Mouse (Mus musculus) embryo, embryonic 9.5 days (tissue): Measurements from ENCODE around the gene Tox3.

Experiments
- DNase-seq: peaks from one replicate; pipeline ENCODE4 v3.0.0-alpha.2; 2017; ENCODE audit errors: extremely low spot score

The Tox3 gene

DNA sequence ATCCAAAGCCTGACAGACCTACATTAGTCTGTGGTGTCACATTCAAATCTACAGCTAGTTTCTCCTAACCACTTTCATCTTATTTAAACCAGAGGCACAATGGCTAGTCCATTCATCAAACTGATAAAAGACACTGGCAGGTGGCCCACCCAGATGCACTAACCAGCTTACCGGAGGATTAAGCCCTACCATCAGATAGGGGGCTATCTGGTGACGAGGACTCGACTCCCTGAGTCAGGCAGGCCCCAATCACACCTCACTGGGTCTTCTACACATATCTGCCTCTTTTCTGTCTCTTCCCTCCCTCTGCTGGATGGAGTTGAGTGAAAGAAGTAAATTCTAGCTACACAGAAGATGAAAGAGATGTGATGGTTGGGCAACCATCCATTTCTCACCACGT is 24.3 kb downstream of the Tox3 start:
- DNase-seq = no peak

DNA sequence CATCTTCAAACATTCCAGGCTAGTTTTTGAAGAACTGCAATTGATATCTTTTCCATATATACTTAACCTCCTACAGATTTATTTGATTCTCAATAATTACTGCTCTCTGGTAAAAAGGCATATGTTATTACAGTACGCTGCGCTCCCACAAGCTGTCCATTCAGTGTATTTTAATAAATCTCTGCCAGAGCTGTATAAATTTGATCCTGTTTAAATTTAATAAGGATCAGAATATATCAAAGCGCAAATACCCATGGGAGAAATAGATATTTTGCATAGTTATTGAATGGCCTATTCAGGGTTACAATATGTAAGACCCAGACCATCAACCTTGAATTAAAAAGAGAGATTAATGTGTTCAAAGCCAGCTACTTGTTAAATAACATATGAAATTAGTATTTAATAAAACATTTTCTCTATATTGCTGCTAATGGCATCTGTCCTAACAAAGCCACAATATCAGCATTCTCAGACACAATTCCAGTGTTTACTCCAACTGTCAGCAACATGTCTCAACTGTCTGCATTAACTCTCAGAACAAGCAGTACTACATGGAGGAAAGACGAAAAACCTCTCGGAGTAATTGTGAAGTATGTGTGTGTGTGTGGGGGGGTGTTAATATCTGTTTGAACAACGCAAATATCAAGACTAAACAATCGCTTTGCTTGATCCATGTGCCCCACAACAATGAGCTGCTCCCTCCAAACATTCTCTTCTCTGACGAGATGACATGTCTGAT is 25.3 kb downstream of the Tox3 start:
- DNase-seq = no peak

DNA sequence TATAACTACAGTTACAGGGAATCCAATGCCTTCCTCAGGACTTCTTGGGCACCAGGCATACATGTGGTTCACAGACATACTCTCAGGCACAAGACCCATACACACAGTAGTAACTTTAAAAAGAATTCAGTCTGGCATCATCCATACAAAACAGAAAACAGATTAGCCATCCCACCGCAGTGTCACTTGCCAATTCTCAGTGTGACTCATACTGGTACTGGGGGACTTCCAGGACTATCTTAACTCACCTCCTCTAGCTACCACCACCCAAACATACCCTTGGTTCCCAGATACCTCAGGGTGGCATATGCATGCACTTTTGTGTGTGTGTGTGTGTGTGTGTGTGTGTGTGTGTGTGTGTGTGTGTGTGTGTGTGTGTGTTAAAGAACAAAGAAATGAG is 26.9 kb downstream of the Tox3 start:
- no peak for DNase-seq

DNA sequence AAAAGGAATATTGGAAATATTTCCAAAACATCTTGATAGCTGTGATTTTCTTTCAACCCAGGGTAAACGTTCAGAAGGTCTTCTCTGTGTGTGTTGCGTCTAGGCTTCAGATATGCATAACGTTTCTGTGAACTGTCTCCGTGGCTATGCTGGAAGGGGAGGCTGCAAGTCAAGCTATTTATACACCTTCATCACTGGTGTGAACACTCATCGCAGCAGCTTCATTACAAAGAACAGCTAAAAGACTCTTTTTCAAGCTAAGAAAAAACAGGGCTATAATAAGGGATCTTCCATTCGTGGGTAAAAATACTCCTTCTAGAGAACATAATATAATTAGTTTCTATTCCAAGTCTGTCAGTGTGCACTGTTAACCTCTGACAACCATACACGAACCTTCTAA is 33.8 kb downstream of the Tox3 start:
- no peak for DNase-seq

DNA sequence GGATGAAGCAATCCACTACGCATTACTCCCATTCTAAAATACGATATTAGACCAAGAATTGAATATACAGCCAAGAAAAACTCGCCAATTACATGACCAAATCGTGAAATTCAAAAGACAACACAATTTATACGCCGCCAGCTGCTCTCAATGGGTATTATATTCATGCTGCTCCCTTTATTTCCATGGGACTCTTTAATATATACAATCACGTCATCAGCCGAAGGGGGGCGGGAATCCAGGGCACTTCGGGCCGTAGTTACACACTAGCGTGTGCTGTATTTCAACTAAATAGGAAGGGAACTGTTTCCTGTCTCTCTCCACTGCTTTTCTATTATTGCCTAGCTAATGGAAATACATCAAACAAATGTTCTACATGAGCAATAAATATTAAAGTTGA is 45.2 kb downstream of the Tox3 start:
- DNase-seq = no peak

DNA sequence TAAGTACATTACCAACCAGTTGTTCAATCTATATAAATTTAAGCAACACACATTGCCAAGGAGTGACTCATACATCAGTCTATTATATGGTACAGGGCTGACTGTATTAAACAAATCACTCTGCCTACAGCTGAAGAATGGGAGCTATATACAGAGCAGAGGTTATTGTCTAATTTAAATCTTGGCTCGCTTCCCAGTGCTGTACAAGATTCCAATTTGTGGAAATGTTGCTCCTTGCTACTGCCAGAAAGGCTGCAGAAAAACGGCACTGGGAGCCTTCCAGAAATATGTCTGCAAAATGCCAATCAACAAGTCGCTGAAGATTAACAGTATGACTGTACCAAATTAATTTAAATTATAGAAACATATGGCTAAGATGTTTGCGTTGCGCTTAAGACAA is 45.9 kb downstream of the Tox3 start:
- no peak for DNase-seq

DNA sequence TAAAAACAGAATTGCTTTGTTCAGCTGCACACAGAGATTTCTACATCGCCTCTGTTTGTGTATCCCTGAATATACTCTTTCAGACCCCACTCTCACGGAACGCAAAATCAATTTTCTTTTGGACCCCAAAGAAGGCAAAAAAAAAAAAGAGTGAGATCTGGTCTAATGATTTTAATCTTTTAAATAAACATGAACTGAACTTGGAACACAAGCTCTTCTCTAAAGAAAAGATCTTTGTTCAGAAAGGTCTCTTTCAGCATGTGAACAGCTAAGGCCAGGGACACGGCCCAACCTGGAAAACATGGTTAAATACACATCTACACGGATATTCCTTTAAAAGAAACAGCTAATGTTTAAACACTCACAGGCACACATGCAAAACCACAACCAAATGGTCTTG is 46.6 kb downstream of the Tox3 start:
- DNase-seq = no peak

DNA sequence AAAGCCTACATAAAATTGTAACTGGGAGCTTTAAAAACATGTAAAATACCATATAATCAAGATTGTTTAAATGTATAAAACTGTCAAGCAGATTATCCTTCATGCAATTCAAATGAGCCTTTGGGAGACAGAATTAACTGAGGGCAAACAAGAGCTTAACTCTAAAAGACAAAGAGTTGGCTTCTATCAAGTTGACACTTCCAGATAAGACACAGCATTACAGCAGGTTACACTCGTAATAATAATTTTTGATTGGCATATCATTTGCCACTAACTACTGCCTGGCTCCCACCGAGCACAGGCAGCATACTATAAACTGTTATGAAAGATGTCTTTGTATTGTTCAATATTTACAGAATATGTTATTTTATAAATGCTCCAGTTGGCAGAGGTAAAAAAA is 47.2 kb downstream of the Tox3 start:
- DNase-seq = no peak

DNA sequence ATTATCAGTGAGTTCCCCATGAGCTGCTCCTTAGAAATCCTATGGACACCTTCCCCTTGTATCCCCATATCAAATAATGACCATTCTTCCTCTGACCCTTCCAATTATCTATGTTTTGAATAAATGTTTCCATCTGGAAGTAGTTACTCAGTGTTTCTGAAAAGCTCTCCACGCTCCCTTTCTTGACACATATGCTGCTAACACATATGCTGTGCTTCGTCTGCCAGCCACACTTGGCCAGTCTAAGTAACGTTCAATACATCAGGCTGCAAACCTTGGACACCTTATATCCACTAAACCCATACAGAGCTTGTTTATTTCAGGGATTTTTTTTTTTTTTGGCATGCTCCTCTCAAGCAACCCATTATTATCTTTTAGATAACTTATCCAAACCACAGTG is 54.1 kb downstream of the Tox3 start:
- DNase-seq = no peak

DNA sequence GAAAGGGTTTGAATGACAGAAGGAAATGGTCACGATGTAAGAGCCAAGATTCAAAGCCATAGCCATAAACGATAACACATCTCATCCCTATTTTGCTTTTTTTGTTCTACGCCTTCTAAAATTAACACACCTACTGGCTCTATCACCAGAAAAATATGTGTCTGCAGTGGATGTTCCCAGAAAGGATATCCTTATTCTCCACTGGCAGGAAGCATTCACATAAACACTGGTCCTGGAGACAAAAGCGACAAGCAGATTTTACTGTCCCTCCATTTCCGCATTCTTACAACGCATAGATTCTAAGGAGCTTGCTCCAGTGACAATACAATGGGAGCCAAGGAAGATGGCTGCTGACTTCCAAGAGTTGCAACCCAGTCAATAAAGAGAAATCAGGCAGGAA is 57.3 kb downstream of the Tox3 start:
- DNase-seq = no peak

DNA sequence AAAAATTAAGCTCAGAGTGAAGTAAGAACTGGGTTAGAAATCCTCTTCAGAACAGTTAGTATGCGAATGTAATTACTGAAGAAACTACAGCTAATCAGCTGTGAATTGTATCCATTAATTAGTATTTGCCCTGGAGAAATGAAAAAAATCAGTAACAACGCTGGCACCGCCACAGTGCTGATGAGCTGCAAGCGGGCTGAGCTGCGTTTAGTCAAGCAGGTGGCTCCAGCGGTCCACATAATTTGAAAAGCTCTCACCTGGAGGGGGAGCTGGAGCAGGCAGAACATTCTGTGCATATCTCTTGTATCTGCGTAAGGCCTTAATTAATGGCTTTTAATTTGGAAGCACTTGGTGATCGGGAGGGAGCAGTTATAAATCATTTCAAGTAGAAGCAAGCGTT is 71.4 kb downstream of the Tox3 start:
- DNase-seq = no peak

DNA sequence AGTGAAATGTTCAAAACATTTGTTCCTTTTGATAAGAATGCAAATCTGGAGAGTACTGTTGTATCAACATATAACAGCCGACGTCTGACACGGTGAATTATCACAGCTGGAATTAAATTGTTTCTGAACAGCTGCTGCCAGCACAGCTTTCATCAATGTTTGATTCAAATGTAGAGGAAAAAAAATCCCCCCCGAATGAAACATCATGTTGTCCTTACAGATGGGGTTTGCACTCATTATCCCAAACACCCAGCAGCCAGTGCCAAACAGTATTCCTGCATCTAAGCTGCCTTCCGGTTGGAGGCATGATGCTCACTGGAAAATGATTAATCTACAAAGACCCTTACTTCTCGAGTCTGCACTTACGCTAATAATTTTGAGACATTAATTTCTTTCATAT is 75.0 kb downstream of the Tox3 start:
- DNase-seq = no peak

DNA sequence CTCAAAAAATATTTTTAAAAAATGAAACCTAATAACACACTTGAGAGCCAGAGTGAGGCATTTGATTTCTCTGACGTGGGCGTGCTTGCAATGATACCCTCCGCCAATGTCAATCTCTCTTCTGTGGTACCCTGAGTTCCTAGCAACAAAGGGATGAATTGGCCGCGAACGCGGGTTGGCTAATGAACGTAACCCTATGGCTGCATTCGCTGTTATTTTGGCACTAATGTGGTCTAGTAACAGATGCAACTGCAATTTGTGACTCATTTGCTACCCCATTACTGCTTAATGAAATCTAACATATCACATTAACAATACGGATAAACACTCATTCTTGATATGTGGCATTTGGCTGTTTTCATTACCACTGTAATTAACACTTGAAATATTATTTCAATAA is 76.2 kb downstream of the Tox3 start:
- DNase-seq = no peak

DNA sequence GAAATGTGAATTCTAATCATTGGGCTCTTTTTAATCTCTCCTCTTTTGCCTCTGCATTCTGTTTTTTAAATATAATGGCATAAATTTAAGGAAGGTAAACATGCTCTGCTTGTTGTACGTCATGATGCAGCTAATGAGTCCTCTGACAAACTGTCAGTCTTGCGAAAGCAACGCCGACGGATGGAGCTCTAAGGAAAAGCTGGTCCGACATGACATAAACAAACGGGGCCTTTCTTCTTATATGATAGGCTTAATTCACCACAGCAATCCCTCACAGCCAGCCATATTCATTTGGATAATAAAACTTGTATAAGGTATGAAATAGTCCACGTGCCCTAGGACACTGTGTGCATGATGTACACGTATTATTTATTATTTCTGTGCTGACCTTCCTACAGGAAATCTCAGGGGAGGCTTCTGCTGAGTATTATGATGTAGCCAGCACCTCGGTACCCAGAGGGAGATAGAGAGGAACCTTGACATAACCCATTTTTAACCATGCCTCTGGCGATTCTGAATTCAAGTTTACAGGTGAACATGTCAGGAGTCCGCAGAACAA is 80.4 kb downstream of the Tox3 start:
- DNase-seq = no peak

DNA sequence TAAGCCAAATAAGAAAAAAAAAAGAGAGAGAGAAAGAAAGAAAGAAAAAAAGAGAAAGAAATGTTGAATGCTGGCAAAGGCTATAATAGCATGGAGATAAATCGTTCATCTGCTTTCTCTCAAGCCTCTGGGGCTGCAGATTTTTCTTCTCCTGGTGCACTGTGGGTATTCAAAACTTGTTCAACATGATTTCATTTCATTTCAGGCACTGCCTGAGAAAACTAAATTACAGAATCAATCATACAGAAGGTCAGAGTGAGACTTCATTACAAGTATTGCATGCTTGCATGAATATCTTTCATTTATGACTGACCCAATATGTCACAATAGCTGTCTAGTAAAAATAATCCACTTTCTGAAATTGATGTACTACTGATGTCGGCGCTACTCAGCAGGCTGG is 81.2 kb downstream of the Tox3 start:
- DNase-seq = no peak

DNA sequence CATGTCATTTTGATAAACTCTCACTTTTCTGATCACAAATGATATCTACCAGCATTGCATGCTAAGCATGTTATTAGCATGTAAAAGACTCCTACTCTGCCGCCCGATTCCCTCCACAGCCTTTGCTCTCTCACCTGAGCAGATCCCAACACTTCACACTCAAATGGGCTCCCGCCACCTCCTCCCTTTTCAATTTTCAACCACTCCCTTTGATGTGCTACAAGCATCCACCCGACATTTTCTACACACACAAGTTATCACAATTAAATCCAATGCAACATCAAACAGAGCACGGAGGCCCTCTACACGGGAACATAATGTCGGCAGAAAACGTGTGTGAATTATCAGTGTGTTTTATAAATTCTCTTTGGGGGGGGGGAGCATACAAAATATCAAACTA is 81.9 kb downstream of the Tox3 start:
- no peak for DNase-seq

DNA sequence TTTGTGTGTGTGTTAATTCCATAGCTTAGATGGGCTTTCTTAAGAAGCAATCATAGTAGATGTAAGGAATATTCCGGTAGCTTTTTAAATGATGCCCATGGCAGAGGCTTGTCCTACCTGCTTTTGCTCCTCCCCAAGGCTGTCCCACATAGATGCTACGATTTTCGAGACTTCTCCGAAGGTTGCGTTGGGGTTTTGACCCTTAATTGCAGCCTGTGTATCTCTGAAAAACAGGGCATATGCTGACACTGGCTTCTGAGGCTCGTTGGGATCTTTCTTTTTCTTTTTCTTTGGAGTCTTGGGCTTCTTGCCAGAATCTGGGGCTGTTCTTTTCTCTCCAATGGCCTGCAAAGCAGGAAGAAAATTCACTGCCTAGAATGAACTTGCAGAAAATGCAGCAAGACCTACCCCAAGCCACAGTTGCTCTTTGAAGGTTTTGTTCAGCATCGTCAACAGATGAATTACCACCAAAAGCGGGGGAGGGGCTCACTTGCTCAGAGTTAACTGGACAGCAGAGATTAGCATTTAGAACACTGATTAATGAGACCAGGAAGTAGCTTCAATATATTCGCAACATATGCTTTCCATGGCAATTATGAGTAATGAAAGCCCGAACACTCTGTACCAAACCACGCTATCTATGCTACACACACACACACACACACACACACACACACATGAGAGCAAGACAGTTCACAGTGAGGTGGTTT is 93.8 kb downstream of the Tox3 start:
- no peak for DNase-seq

DNA sequence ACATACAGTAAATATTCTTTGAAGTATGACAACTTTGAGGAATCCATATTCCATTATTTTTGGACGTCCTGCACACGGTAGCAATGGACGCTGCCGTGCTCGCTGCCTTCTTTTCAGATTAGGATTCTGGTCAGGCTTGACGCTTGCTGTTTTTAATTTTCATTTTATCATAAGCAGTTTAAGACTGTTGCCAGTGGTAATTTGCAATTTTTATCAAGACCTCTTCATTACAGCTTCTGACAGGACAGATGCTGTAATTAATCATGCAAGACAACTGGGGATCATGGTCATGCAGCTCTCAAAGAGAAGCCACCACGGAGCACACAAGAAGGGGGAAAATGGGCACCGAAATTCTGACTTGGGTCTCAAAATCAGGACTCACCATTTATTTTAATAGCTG is 101.8 kb downstream of the Tox3 start:
- DNase-seq = no peak

DNA sequence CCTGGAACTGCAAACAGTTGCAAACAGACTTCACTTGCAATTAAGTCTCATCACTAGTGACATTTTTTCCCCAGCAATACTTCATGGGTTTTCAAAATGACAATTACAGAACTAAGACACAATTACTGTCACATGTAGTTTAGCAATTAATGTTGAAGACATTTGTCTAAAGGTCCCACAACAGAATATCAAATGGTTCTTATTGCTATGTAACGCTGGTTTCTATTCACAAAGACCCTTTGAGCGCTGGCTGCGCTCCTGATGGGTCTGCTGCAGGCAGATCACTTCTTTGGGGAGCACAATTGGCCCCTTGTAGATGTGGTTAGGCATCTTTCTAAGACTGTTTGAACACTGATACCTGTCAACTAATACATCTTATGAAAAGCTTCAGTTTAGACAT is 102.3 kb downstream of the Tox3 start:
- DNase-seq = no peak

DNA sequence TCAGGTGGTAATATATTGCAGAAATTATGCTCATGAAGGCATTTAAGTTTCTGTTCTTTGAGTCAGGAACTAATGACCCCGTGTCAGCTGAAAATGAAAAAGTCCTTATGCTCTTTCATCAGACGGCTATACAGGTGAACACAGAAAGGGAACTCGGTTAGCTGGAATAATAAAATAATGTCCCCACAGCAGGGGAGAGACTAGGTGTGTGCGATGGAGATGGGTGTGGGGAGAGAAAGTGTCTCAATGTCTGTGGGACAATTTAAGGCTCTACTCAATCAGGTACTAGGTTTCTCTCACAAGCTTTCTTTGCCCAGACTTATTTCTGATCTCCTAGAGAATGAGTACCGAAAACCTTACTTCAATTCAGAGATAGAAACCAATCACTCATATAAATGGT is 103.0 kb downstream of the Tox3 start:
- no peak for DNase-seq

DNA sequence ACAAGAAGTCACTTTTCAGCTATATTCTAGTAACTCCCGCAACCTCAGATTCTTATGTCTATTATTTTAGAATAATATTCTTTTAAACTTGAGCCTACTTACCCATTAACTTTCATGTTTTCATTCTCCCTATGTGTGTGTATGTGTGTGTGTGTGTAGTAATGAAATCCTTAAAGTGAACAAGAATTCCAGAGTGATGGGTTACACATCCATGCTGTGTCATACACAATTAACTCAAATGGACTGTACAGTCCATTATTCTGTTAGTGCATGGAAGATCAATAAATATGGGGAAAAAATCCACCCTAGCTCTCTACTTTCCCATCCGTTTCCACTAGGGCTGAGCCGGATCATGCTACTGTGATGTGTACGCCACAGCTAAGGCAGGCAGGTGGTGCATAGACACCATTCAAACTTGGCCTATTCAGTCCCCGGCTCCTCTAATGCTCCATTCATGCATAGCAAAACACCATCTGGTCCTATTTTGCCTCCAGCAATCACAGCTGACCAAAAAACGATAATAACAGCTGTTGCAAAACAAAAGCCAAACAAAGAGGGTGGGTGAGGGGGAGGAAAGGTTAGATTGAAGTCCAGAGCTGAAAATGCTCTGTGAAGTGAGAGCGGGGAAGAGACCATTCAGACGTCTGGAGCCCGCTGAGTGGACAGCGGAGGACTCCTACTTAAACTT is 103.5 kb downstream of the Tox3 start:
- DNase-seq = peak; percentile 66

DNA sequence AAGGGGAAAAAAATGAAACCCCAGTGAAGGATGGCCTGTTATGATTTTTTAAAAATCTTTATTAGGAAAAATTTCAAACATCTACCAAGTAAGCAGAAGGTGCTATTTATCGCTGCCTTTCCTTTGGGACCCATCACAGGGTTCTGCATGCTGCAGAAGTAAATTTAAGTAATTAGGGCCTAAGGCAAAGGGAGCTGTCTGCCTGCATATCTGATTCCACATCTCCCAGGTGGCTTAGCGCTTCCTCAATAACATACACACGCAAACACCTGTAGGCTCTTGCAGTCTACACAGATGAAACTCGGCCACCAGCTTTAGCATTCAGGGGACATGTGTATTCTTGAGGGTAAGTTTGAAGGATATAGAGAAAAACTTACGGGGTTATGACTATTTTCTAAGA is 104.2 kb downstream of the Tox3 start:
- DNase-seq = no peak

DNA sequence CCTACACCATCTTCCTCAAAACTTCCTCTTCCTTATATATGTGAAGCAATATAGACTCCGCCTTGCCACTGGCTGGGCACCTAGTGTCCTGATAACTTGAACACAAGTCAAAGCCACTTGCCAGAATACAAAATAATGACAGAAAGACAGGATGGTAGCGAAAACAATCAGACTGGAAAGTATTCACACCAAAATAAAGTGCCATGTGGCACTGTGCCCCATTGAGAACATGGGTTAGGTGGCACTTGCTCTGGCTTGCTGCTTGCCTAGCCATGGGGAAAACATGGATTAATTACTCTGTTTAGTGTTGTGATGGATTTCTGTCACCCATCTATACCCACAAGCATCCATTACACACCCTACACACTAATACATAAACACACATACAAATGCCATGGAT is 105.8 kb downstream of the Tox3 start:
- DNase-seq = no peak
